Mouse (Mus musculus): ENCODE measurements at regions not wholly inside any gene's neighbourhood (a gene's known extent, or its start where the extent isn't known, plus 50 kb on each side); places are given as distances from the start of the nearest gene placed in this dataset.

DNA sequence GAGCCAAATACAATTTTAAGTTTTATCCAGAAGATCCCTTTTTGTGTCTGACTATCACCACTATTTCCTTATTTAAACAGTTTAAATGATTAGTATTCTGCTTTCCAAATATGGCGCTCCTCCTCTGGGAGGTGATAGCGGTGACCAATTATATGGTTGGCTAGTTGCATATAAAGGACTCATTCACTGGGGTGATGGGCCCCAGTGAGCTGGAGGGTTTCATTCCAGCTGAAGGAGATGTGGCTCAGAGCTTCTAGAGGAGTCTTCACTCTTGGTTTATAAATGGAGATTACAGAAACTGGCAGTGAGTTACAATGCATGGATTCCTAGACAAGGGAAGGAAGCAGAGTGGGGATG is 50.7 kb upstream of the Gm7361 start:
- Histone ChIP-seq H3K4me1 (replicated peaks; ENCODE audit: control insufficient read depth, insufficient read depth, low read length) (0 out of 2 replicates have a peak, but pooled peaks cover 4% of the 10 kb centered on the region), H3K9ac (replicated peaks; ENCODE audit: low read depth, low read length) (no peak overlapping the region), H3K4me3 (replicated peaks; ENCODE audit: low read length) (no peak overlapping the region), H3K9me3 (ENCODE audit: control insufficient read depth, low read length) (no peaks in the 10 kb centered on the region), H3K4me2 (ENCODE audit: low read length) (no peak overlapping the region), H3K36me3 (ENCODE audit: control insufficient read depth, insufficient read depth) (no peaks in the 10 kb centered on the region), H3K27ac (ENCODE audit: low read length) (no peak overlapping the region), H3K27me3 (replicated peaks; ENCODE audit: control insufficient read depth, insufficient read depth, low read length) (no peaks in the 10 kb centered on the region)
- no peak for ATAC-seq
- WGBS, result 5% methylated on average over 2 of the region's 2 CpGs

DNA sequence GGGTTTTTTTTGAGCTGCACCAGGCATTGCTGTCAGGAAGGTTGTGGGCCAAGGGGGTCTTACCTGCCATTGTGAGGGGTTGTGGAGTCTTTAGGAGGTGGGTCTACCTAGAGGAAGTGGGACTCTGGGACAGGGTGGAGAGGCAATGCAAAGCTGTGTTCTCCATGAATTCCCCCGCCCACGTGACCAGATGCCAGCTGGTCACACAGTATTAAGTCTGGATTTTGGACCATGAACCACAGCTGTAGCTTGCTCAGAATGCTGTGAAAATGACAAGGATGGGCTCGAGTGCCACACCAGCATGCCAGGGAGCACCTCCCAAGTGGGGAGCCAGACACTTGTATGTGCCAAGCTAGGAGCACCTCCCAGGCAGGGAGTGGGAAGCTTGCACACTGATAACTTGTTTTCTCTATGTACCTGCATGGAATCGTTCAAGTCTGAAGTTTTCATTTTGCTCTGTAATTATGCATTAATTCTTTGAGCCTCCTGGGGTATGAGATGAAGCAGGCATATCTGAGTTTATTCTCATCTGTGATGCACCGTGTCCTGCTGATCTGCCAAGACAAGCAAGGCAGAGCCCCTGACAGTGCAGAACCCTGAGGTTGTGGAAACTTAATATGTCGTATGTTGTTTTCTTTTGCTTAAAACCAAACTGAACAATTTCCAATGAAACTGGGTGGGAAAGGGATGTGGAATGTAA is 51.3 kb upstream of the Gm7361 start:
- H3K4me3 ChIP-seq (replicated peaks; ENCODE audit: low read length), result no peak overlapping the region
- no peaks in the 10 kb centered on the region for H3K9me3 ChIP-seq (ENCODE audit: control insufficient read depth, low read length)
- H3K36me3 ChIP-seq (ENCODE audit: control insufficient read depth, insufficient read depth), result no peaks in the 10 kb centered on the region
- H3K9ac ChIP-seq (replicated peaks; ENCODE audit: low read depth, low read length), result no peak overlapping the region
- H3K27ac ChIP-seq (ENCODE audit: low read length), result no peak overlapping the region
- 0 out of 2 replicates have a peak, but pooled peaks cover 4% of the 10 kb centered on the region for H3K4me1 ChIP-seq (replicated peaks; ENCODE audit: control insufficient read depth, insufficient read depth, low read length)
- 70% methylated on average over 6 of the region's 6 CpGs for WGBS
- H3K27me3 ChIP-seq (replicated peaks; ENCODE audit: control insufficient read depth, insufficient read depth, low read length), result no peaks in the 10 kb centered on the region
- no peak for ATAC-seq
- no peak overlapping the region for H3K4me2 ChIP-seq (ENCODE audit: low read length)

DNA sequence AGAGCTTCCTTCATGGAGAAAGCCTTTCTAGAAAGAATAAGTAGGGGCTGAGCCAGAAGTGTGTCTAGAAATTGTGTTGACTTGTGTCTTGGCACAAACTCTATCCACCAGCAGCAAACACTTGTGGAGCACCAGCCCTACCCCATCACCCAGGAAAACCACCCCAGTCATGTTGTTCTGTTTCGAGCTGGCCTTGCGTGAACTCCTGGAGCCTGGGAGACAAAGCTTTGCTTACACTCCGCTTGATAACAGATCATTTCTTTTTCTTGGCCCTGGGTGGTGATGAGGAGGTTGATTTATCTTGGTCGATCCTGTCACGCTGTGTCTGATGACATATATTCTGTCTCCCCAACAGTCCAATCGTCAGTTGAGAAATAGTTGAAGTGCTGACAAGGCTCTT is 55.0 kb upstream of the Gm7361 start:
- Histone ChIP-seq H3K27me3 (replicated peaks; ENCODE audit: control insufficient read depth, insufficient read depth, low read length) (no peaks in the 10 kb centered on the region), H3K4me2 (ENCODE audit: low read length) (no peak overlapping the region), H3K9ac (replicated peaks; ENCODE audit: low read depth, low read length) (no peak overlapping the region), H3K27ac (ENCODE audit: low read length) (no peak overlapping the region), H3K4me1 (replicated peaks; ENCODE audit: control insufficient read depth, insufficient read depth, low read length) (no peaks in the 10 kb centered on the region), H3K4me3 (replicated peaks; ENCODE audit: low read length) (no peak overlapping the region), H3K9me3 (ENCODE audit: control insufficient read depth, low read length) (no peaks in the 10 kb centered on the region), H3K36me3 (ENCODE audit: control insufficient read depth, insufficient read depth) (no peaks in the 10 kb centered on the region)
- no peak for ATAC-seq
- 94% methylated on average over 6 of the region's 6 CpGs for WGBS

DNA sequence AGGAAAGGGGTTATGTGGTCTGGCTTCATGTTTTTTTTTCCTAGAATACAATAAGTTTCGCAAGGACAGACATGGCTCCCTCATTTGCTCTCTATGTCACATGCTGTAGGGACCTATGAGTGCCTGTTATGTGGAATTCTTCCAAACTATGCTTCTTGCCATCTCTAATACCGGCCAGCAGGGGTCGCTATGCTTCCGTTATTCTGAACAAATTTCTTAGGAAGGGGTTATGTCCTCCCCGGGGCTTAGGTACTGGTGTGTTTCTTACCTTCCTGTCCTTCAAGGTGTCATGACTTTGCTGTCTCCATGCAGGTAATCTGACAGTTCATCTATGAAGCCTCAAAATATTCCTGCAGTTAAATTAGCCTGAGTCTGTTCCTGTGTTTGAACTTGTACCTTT is 68.1 kb upstream of the Gm7361 start:
- H3K9me3 ChIP-seq (ENCODE audit: control insufficient read depth, low read length), result no peaks in the 10 kb centered on the region
- 12% methylated on average over 5 of the region's 5 CpGs for WGBS
- H3K27ac ChIP-seq (ENCODE audit: low read length), result no peak overlapping the region
- no peaks in the 10 kb centered on the region for H3K27me3 ChIP-seq (replicated peaks; ENCODE audit: control insufficient read depth, insufficient read depth, low read length)
- H3K4me3 ChIP-seq (replicated peaks; ENCODE audit: low read length), result no peak overlapping the region
- H3K4me1 ChIP-seq (replicated peaks; ENCODE audit: control insufficient read depth, insufficient read depth, low read length), result no peaks in the 10 kb centered on the region
- no peak overlapping the region for H3K9ac ChIP-seq (replicated peaks; ENCODE audit: low read depth, low read length)
- no peak for ATAC-seq
- no peak overlapping the region for H3K4me2 ChIP-seq (ENCODE audit: low read length)
- no peaks in the 10 kb centered on the region for H3K36me3 ChIP-seq (ENCODE audit: control insufficient read depth, insufficient read depth)

DNA sequence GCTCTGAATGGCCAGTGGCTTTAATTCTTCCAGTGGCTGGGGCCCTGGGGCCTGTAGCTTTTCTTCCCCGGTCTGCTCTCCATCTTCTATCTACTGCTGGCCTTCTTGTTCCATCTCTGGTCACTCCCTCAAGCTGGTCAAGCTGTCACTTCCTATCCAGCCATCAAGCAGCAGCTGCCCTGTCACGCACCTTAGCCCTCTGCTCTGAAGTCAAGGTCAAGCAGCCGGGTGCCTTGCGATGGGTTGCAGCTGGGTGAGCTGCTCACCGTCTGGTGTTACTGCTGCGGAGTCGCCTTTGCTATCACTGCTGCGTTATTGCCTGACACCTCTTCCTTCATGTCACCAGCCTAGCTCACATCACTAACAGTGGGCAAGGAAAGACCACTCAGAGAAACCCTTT is 66.0 kb upstream of the Gm10220 start:
- WGBS, result 79% methylated on average over 8 of the region's 8 CpGs
- no peak overlapping the region for H3K4me3 ChIP-seq (replicated peaks; ENCODE audit: low read length)
- no peaks in the 10 kb centered on the region for H3K4me1 ChIP-seq (replicated peaks; ENCODE audit: control insufficient read depth, insufficient read depth, low read length)
- H3K36me3 ChIP-seq (ENCODE audit: control insufficient read depth, insufficient read depth), result no peaks in the 10 kb centered on the region
- no peaks in the 10 kb centered on the region for H3K9me3 ChIP-seq (ENCODE audit: control insufficient read depth, low read length)
- H3K27ac ChIP-seq (ENCODE audit: low read length), result no peak overlapping the region
- no peak overlapping the region for H3K9ac ChIP-seq (replicated peaks; ENCODE audit: low read depth, low read length)
- H3K4me2 ChIP-seq (ENCODE audit: low read length), result no peak overlapping the region
- no peaks in the 10 kb centered on the region for H3K27me3 ChIP-seq (replicated peaks; ENCODE audit: control insufficient read depth, insufficient read depth, low read length)
- no peak for ATAC-seq

DNA sequence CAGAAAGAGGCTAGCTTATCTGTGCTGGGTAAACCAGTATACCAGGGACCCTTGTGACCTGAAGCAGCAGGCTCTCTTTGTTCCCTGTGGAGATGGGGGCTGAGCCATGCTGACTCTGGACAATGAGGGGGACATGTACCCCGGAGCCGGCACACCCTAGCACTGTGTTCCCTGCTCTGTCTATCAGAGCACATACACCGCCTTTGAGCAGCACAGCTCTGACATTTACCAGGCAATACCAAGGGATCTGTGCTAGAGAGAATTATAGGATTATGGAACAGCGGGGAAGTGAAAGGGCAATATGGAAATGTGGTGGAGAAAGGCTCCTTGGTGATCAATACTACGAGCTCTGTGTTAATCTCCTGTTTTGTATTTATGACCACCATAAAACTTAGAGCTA is 64.2 kb upstream of the Gm10220 start:
- H3K27ac ChIP-seq (ENCODE audit: low read length), result no peak overlapping the region
- H3K9me3 ChIP-seq (ENCODE audit: control insufficient read depth, low read length), result no peaks in the 10 kb centered on the region
- H3K4me3 ChIP-seq (replicated peaks; ENCODE audit: low read length), result no peak overlapping the region
- no peaks in the 10 kb centered on the region for H3K27me3 ChIP-seq (replicated peaks; ENCODE audit: control insufficient read depth, insufficient read depth, low read length)
- ATAC-seq, result no peak
- H3K4me1 ChIP-seq (replicated peaks; ENCODE audit: control insufficient read depth, insufficient read depth, low read length), result no peaks in the 10 kb centered on the region
- H3K9ac ChIP-seq (replicated peaks; ENCODE audit: low read depth, low read length), result no peak overlapping the region
- no peaks in the 10 kb centered on the region for H3K36me3 ChIP-seq (ENCODE audit: control insufficient read depth, insufficient read depth)
- WGBS, result 7% methylated on average over 5 of the region's 5 CpGs
- H3K4me2 ChIP-seq (ENCODE audit: low read length), result no peak overlapping the region

DNA sequence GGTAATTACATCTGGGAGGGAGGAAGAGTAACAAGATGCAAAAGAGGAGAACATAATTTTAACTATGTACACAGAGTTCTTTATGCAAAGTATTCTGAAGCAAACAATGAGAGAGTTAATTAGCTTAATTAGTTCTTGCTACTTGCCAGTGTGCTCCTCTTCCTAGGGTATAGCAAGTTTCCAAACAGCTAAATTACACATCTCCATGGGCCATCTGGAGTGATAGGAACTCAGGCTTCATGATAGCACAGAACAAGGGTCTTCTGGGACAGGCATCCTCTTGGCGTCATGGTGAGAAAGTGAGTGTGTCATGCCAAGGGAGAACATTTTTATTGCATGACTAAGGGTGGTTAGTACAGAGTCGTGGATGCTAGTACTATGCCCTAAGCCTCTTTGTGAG is 54.8 kb upstream of the Gm10220 start:
- Histone ChIP-seq H3K36me3 (ENCODE audit: control insufficient read depth, insufficient read depth) (no peaks in the 10 kb centered on the region), H3K4me2 (ENCODE audit: low read length) (no peak overlapping the region), H3K9ac (replicated peaks; ENCODE audit: low read depth, low read length) (no peak overlapping the region), H3K4me1 (replicated peaks; ENCODE audit: control insufficient read depth, insufficient read depth, low read length) (no peaks in the 10 kb centered on the region), H3K27ac (ENCODE audit: low read length) (no peak overlapping the region), H3K27me3 (replicated peaks; ENCODE audit: control insufficient read depth, insufficient read depth, low read length) (no peaks in the 10 kb centered on the region), H3K9me3 (ENCODE audit: control insufficient read depth, low read length) (no peaks in the 10 kb centered on the region), H3K4me3 (replicated peaks; ENCODE audit: low read length) (no peak overlapping the region)
- WGBS, result 58% methylated on average over 2 of the region's 2 CpGs
- peak; percentile 86 for ATAC-seq

DNA sequence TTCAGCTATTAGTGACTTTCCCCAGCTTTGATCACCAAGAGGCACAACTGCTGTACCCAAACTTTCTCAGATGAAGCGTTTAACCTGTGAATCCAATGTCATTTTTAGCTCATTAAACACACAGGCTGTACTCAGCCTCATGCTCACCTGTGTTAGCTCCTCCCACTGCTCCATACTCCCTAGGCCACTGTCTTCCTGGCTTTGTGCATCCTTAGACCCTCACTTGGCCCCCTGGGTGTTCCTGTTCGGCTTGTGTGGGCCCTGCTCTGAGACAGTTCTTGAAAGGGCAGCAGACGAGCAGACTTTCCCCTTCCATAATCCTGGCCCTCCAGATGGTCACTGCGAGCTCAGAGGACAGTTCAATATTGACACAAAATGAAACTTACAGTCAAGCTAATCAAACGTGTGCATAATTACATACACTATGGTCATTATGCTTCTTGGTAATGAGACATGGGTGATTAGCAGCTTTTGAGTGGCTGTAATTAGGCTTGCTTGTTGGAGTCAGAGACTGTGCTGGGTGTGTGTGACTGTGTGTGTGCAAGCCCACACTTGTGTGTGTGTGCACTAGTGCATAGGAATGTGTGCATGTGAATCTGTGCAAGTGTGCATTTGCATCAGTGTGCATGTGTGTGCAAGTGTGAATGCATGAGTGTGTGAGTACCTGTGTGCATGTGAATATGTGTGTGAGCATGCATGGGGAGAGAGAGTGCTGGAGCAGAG is 50.6 kb upstream of the Gm10220 start:
- Histone ChIP-seq H3K9ac (replicated peaks; ENCODE audit: low read depth, low read length) (no peak overlapping the region), H3K4me2 (ENCODE audit: low read length) (no peak overlapping the region), H3K27me3 (replicated peaks; ENCODE audit: control insufficient read depth, insufficient read depth, low read length) (no peaks in the 10 kb centered on the region), H3K36me3 (ENCODE audit: control insufficient read depth, insufficient read depth) (no peaks in the 10 kb centered on the region), H3K4me3 (replicated peaks; ENCODE audit: low read length) (no peak overlapping the region), H3K4me1 (replicated peaks; ENCODE audit: control insufficient read depth, insufficient read depth, low read length) (no peaks in the 10 kb centered on the region), H3K27ac (ENCODE audit: low read length) (no peak overlapping the region), H3K9me3 (ENCODE audit: control insufficient read depth, low read length) (no peaks in the 10 kb centered on the region)
- no peak for ATAC-seq
- 39% methylated on average over 5 of the region's 5 CpGs for WGBS

DNA sequence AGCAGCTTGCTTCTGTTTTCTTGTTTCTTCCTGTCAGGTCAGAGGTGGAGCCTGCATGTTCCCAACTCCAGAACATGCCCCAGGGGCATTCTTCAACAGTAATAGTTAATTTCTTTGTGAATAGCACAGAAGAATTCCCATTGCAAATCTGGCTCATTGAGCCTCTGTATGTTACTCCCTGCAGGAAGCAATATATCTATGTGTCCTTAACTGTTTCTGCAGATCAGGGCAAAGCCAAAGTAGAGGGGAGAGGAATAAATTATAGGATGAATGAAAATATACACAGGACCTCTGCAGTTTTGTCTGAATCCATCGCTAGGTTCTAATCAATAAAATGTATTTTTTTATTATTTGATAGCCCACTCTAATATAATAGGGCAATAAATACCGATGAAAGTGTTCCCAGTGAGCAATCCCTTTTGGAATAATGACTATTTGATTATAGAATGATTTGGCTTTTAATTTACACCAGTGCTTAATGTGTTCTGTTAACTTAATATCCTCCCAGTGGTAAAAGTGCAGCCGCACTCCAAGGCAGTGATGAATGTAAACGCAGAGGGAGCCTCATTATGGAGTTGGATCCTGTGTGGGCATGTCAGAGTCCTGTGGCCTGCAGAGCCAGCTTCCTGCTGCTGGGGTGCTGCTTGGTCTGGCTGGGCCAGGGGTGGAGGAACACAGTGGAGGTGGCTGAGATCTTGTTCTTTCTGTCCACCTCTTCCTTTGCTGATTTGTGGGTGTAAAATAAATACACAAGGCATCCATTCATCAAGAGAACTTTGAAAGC is 49.7 kb upstream of the Gm10220 start:
- H3K4me2 ChIP-seq (ENCODE audit: low read length), result no peak overlapping the region
- H3K27ac ChIP-seq (ENCODE audit: low read length), result no peak overlapping the region
- no peaks in the 10 kb centered on the region for H3K27me3 ChIP-seq (replicated peaks; ENCODE audit: control insufficient read depth, insufficient read depth, low read length)
- no peaks in the 10 kb centered on the region for H3K4me1 ChIP-seq (replicated peaks; ENCODE audit: control insufficient read depth, insufficient read depth, low read length)
- no peak overlapping the region for H3K9ac ChIP-seq (replicated peaks; ENCODE audit: low read depth, low read length)
- H3K4me3 ChIP-seq (replicated peaks; ENCODE audit: low read length), result no peak overlapping the region
- WGBS, result 83% methylated on average over 4 of the region's 4 CpGs
- no peaks in the 10 kb centered on the region for H3K9me3 ChIP-seq (ENCODE audit: control insufficient read depth, low read length)
- ATAC-seq, result no peak
- H3K36me3 ChIP-seq (ENCODE audit: control insufficient read depth, insufficient read depth), result no peaks in the 10 kb centered on the region
